Mouse (Mus musculus) gastrocnemius, adult 8-10 months (tissue): ENCODE measurements around the gene Sumo3. TPM values are rescaled to one million over a fixed set of nuclear protein-coding genes. Genes with fewer than 3 reads are reported as not detected.

ENCODE experiments used
- DNase-seq, 2 experiments: peaks; one replicate each; pipeline ENCODE4 v3.0.0; 2022; ENCODE audit warnings: low spot score in 2 of 2
- total RNA-seq, 4 experiments: library from RNA; stranded (reverse); gene quantifications; 2 replicates each; pipeline ENCODE4 v1.2.4; 2022

Gene Sumo3
- 10 to 100 TPM; 38.7 to 59.9 (median 41.6) TPM for total RNA-seq

DNA sequence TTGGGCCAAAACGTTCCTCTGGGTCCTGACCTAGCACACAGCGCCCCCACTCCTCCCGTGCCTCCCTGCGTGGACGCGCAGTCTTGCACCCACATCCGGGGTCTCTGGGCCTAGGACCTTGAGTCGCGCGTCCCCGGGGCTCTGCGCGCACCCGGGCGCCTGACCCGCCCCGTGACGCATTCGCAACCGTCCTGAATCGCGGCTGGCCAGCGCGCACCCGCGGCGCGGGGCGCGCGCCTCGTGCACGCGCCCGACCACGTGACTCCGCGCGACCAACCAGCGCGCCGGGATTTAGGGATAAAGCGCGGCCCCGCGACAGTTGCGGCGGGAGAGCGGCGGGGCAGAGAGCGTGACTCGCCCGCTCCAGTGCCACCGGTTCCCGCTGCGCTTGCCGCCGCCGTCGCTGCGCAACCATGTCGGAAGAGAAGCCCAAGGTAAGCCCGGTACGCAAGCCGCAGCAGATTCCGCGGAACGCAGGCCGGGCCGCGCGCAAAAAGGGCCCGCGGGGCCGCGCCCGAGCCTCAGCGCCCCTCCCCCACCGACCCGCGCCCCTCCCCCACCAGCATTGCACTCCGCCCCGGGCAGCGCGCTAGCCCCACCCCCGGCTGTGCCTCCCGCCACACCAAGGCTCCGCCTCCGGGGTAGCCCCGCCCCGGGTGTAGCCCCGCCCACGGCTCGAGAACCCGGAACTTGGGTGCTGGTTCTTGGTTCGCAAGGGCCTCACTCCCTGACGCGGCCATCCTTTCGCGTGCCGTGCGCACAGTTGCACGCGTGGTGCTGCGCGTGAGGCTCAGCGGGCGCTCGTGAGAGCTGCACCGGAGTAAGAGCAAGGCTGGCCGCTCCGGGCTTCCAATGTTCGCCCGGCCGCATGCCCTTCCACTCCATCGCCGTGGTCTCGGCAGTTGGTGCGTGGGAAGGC lies at the start of gene Sumo3, which contains the start of gene Gm49325:
Gene Sumo3 (plus strand): TSS at position 190 of the 919 bp plus-strand sequence.
Gene Gm49325 (plus strand): TSS at position 290 of the 919 bp plus-strand sequence.
- DNase-seq = peak; percentile 94 to 96

DNA sequence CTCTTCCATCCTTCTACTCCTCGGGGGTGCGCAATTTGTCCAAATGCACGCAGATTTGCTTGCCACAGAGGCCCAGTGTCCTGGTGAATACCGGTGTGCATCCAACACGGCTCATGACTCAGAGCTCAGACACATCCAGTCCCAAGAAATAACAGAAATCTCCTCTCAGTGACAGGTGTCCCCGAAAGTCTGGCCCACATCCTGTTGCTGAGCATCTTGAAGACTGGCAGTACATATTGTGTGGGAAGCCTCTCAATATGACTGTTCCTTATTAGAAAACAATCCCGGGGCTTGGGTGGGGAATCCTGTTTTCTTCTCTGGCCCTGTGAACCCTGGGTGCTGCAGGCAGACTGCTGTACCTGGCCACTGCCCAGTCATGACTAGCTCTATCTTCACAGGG lies 49.3 kb upstream of the Sumo3 start:
- DNase-seq = no peak

DNA sequence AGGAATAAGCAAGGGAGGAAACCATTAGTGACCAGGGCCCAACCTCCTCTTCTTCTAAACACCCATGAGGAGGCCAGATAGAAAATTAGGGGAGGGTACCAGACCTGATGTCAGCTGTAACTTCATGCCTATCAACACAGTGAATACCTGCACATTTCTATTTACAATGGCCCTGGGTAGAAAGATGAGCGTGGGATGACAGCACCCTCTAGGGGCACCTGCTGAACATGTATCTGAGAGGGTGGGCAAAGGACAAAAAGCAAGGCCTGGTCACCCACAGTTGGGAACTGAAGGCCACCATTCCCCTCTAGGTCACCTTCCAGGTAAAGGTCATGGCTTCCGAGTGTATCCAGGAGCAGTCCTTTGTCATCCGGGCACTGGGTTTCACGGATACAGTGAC lies 48.3 kb upstream of the Sumo3 start:
- DNase-seq = no peak

DNA sequence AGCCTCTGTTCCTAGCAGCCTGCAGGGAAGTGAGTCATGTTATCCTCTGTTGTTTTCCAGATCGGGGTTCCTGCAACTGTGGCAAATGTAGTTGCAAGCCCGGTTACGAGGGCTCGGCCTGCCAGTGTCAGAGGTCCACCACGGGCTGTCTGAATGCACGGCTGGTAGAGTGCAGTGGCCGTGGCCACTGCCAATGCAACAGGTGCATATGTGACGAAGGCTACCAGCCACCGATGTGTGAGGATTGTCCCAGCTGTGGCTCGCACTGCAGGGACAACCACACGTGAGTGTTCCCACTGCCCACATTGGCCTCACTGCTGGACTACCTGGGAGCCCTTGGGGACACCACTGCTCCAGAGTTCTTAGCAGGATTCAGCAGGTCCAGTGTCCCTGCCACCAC lies 45.8 kb upstream of the Sumo3 start:
- DNase-seq = no peak

DNA sequence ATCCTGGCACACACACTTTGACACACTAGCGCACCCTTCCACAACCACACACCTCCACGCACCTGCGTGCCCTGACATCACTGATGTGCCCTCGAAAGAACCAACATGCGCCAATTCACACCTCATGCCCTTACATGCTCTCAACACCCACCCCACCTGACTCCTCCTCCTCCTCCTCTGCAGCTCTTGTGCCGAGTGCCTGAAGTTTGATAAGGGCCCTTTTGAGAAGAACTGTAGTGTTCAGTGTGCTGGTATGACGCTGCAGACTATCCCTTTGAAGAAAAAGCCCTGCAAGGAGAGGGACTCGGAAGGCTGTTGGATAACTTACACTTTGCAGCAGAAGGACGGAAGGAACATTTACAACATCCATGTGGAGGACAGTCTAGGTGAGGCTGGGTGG lies 45.1 kb upstream of the Sumo3 start:
- DNase-seq = no peak

DNA sequence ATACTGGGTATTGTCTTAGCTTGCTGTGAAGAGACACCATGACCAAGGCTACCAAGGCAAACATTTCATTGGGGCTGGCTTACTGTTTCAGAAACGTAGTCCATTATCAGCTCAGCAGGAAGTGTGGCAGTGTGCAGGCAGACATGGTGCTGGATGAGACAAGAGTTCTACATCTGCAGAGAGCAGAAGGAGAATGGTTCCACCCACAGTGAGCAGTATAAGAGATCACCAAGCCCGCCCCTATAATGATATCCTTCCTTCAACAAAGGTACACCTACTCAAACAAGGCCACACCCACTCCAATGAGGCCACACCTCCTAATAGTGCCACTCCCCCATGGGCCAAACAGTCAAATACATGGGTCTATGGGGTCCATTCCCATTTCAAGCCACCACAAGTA lies 44.4 kb upstream of the Sumo3 start:
- no peak for DNase-seq

DNA sequence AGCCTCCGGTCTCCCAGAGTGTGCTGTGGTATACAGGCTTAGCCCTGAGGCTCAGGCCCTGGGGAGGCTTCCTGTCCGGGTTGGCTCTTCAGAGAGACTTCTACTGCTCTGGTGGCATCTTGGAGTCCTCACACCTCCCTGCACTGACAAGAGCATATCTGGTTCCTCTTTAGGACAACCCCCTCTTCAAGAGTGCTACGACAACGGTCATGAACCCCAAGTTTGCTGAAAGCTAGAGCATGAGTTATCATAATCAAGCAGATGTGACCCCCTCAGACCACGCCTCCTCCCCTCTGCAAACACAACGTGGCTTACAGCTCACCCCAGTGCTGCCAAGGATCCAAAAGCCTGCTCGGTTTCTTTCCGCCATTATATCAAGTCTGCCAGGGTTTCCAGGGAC lies 40.9 kb upstream of the Sumo3 start:
- DNase-seq = no peak

DNA sequence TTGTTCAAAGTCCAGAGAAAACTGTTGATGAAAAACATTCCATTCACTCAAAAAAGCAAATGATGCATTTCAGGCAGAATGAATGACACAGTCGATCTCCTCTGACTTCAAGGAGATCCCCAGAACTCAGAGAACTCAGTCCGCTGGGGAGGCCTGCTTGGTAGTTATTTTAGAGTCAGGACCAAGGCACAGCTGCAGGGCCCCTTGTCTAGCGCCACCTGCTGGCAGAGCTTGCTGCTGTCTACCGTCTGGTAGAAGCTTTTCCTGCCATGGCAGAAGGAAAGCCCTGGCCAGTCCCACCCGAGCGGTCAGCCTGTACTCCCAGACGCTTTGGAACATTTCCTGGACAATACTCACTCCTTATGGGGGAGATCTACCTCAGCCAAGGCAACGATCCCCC lies 39.2 kb upstream of the Sumo3 start:
- DNase-seq = peak; percentile 80

DNA sequence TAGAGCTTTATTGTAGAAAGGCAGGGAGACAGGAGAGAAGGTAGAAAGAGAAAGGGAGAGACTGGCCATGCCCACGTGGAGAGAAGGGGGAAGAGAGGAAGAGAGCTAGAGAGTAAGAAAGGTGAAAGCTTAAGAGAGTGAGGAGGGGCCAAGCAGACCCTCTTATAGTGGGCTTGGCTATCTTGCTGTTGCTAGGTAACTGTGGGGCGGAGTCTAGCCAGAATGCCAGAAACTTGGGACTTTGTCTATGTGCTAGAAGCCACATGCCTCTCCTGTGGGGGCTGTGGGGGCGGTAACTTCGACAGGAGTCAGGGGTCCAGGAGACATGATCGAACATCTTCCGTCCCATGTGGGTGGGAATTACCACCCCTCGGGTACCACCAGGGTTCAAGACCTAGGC lies 36.4 kb upstream of the Sumo3 start:
- no peak for DNase-seq

DNA sequence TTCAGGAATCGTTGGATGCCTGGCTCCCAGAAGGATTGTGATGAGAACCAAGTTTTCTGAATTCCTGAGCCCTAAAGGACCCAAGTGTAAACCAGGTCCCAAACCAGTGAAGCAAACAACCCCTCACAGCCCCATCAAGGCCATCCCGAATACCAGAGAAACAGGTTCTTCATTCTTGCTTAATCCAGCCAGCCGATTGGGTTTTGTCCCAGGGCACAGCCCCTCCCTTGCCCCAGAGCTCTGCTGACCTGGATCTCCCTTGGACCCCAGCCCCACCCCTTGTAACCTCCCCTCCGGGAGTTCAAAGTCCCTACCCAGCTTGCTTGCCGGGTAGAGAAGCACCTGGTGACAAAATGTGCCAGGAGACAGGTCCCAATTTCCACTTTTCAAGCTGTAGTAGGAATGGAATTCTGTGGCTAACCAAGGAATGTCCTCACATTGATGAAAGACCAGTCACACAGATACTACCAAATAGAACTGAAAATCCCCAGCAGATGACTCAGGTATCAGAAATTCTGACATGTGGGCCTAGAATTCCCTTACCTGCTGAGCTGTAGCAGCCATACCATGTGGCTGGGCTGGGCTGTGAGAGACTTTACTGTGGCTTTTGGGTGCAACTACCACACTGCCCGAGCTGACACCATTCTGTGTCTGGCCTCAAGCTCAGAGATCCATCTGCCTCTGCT lies 35.8 kb upstream of the Sumo3 start:
- DNase-seq = no peak

DNA sequence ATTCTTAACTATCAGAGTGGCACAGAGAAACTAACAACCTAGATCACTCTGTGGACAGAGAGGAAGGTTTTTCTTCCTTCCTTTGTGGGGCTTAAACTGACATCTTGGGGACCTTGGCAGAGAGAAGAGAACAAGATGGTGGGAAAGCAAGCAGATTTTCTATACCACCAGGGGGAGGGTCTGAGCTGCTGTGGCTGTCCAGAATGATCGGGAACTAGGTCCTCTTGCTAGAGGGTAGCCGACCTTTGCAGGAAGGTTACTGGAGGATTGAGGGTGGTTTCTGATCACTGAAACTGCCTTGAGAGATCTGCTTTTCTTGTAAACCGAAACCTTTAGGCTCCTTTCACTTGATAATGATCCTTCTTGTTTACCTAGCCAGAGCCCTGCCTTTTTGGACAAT lies 33.7 kb upstream of the Sumo3 start:
- no peak for DNase-seq

DNA sequence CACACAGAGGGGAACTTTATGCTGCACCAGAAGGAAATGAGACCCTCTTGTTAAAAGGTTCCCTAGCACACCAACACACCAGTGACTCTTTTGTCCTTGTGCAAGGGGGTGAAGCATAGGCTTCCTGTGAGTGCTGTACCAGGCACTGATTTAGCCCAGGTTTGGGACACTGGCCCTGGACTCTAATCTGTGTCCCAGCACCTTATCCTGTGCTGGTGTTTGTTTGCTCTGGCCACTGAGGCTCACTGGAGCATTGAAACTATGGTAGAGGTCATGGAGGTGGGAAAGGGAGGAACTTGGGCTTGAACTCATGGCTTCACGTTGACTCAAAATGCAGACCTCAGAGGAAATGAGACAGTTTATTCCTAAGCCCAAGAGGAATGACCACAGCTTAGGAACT lies 32.7 kb upstream of the Sumo3 start:
- DNase-seq = no peak

DNA sequence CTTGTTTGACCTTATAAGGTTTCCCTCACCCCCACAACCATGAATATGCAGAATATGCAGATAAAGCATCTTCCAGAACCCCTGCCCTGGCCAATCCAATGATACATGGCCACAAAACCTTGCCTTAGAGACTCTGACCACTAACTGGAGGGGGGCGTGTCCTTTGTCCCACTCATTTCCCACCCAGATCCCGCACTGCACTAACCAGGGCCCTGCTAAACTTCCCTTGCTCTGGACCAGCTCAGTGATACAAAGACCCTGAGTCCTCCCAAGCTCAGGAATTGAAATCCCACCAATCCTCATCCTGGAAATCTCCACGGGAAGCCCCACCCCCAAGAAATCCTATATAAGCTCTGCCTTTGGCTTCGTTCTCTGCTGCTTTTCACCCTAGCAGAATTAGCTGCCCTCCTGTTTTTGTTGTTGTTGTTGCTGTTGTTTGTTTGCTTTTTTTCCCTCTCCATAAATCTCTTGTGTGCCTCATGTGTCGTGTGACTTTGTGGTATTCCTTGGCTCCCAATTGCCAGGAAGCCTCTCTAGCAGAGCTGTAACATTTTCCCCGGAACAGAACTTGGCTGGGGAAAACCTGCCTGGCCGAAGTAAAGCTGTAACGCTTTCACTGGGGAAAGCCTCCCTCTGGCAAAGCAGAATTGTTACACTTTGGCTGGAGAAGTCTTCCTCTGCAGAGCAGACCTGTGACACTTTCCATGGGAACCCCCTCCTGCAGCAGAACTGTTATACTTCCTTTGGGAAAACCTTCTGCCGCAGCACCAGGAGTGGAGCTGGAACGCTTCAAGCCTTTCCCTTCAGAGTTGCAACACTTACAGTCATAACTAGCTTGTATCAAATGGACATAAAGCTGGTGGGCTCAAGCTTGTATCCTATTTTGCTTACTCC lies 25.6 kb upstream of the Sumo3 start:
- no peak for DNase-seq

DNA sequence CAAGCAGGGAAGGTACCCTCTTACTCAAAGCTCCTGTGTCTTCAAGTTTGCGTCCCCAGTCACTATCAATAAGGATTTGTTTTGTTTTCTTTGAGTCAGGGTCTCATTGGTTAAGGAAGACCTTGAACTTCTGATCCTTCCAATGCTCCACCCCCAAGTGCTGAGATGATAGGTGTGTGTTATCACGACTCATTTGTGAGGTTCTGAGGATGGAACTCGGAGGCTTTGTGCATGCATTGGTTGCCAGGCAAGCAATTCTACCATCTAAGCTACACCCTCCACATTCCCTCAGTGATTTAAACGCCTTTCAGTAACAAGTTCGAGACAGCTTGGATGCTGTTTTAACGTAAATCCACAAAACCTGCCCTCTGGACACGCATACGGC lies 24.9 kb upstream of the Sumo3 start:
- no peak for DNase-seq

DNA sequence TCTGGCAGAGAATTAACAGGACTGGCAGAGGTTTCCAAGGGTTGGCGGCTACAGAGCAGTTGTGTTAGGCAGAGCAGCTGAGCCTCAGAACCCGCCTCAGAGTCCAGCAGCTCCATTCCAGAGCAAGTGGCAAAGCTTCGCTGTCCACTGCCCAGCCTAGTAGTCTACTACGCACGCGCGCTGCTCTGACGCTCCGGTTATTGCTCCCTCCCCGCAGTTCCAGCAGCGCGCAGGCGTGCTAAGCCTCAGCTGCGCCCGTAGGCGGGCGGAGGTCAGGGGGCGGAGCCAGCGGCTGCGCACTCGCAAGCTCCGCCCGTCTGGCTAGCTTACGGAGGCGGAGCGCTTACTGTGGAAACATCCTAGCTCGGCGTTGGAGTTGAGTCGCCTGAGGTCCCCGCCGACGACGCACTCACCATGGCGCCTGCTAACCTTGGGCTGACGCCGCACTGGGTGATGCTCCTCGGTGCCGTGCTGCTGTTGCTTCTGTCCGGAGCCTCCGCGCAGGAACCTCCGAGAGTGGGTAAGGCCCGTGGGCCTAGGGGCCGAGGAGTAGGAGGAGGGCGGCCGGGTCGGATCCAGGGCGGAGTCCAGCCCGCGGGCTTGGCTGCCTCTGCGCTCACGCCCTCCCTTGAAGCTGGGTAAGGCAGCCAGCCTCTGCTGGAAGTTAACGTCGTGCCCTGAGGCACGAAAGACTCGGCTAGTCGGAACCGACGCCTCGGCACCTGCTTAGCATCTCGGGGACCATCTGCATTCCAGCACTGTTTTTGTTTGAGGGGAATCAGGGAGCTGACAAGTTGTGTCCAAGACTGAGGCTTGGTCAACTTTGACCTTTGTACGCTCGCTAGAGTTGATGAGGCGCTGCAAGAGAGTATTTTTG lies 24.3 kb upstream of the Sumo3 start, which contains the start of gene Pttg1ip:
Gene Pttg1ip (plus strand): TSS at position 313 of the 877 bp plus-strand sequence.
- peak; percentile 91 to 96 for DNase-seq

DNA sequence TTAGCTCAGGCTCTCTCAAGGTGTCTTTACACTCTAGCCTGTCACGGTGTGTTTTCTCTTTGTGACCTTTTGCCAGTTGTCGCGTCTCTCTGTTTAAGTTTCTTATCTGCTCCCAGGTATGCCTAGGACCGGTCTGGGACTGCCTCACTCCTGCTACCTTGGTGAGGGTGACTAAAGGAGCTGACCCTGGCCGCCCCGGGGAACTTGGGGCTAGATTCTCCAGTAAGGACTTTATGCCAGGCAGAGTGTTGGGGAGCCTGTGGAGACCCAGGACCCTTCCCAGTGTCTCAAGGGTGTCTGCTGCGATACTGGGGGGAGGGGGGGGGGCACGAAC lies 23.6 kb upstream of the Sumo3 start:
- DNase-seq = no peak

DNA sequence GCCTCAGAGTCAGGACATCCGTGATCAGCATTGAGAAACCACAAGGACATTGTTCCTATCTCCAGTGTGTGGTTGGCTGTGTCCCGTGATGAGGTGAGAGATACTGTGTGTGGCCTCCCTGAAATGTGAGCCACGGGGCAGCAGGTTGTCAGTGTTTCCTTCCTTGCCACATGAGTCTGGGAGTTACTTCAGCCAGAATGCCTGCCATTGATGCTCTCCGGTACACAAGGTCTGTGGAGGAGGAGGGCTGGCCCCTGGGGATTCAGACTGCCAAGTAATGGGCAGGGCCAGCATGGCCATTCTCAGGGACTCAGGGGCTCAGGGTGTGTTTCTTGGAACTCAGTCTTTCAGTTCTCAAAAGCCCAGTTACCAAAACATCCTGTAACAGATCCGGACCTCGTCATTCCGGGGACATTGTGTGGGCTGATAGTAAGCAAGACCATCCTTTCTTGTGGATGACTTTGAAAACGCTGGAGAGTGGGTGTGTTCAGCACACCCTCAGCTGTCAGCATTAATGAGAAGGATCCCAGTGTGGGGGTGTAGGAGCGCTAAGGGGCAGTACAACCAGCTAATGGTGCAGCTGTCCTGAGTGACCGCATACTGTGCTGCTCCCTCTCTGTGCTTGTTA lies 22.0 kb upstream of the Sumo3 start:
- no peak for DNase-seq

DNA sequence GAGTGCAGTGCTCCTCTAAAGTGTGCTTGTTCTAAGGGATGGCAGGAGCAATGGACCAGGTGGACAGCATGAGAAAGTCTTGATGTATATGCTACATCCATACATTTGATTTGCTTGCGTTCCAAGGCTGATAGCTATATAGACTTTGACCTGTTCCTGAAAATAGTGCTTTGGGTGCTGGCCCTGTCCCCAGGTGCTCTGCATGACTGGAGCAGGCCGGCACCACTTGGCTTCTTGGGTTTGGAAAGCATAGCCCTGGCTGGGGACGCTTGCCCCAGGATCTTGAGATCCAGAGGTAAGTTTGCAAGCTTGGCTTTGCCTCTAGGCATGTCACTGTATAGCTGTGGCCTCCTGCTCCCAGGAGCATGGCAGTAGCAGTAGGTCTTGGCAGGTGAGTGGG lies 19.3 kb upstream of the Sumo3 start:
- DNase-seq = no peak

DNA sequence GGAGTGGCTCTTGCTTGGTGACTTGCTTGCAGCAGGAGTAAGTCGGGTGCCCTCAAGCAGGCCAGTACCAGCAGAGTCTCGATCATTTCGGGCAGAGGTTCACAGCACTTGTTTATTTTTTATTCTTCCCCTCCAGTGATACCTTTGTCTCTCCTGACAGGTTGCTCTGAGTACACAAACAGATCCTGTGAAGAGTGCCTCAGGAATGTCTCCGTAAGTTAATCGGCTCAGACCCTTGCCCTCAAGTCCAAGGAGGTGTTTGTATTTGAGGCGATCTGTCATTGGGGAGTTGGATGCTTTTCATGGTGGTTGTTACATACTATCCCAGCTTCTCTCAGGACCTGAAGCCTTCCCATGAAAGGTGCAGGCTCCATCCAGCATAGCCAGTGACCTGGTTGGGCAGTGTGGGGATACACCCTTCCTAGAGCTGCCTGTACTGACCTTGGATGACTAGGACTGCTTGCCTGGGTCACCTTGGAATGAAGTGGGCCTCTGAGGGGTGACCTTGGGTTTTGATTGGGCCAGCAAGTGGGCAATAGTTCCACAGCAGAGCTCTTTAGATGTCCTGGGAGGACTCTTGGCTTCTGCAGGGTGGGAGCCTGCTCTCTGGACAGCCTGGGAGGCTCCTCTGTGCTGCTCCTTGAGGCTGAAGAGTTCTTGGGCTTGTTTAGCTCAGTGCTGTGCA lies 18.7 kb upstream of the Sumo3 start:
- DNase-seq = no peak

DNA sequence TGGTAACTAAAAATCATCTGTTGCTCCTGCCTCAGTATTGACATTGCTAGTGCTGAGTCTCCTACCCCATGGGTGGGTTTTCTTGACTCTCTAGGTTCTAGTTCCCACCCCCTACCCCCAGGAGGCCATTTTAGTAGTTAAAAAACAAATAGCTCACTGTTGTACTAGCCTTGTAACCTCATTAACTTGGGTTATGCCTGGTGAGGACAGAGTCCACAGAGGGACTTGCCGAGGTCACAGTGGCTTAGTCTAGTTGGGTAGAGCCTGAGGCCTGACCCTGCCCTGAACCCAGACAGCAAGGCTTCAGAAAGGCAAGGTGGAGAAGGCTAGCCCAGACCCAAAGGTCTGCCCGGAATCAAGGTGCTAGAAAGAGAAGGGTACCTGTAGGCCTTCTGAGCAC lies 17.9 kb upstream of the Sumo3 start:
- DNase-seq = no peak
